Mouse (Mus musculus): Measurements from ENCODE around the gene Kdf1. TPM values are rescaled to one million over a fixed set of nuclear protein-coding genes. Genes with fewer than 3 reads are reported as not detected.
A peak's percentile ranks its signal among the peaks of the same experiment; 100 is the strongest.
"Not testable (repeated sequence)": the region's sequence is repeated elsewhere in the genome, so short reads cannot be mapped to it uniquely, and the experiment has no call there.

Kdf1 gene
- total and polyA plus RNA-seq, 2 experiments = 1.7 to 7.4 TPM

GRCm38 (mm10) chr4:133506573-133506972 is 12.2 kb upstream of the Kdf1 start:
- TF ChIP-seq POLR2A (IDR thresholded peaks at IDR 0.05; ENCODE audit: extremely low read depth, insufficient read depth, low read length) (no peak), CTCF (IDR thresholded peaks at IDR 0.05; ENCODE audit: low read depth, low read length) (no peak)
- DNase-seq (ENCODE audit: extremely low read depth, low read depth, low spot score) = no peak
- Histone ChIP-seq H3K27ac (replicated peaks; ENCODE audit: insufficient read depth, low read depth, low read length) (no peak overlapping the region), H3K27me3 (ENCODE audit: control insufficient read depth, insufficient read depth, low read length) (no peaks in the 10 kb centered on the region), H3K4me3 (ENCODE audit: insufficient read depth, low read depth, low read length) (no peak overlapping the region), H3K79me2 (ENCODE audit: control insufficient read depth, insufficient read depth, low read length) (no peaks in the 10 kb centered on the region), H3K36me3 (ENCODE audit: control insufficient read depth, insufficient read depth, low read length) (no peaks in the 10 kb centered on the region), H3K9ac (ENCODE audit: low read depth, low read length) (no peak overlapping the region), H3K4me1 (ENCODE audit: control insufficient read depth, insufficient read depth, low read length) (no peaks in the 10 kb centered on the region)
- 76% methylated on average over 5 of the region's 5 CpGs for WGBS

DNA sequence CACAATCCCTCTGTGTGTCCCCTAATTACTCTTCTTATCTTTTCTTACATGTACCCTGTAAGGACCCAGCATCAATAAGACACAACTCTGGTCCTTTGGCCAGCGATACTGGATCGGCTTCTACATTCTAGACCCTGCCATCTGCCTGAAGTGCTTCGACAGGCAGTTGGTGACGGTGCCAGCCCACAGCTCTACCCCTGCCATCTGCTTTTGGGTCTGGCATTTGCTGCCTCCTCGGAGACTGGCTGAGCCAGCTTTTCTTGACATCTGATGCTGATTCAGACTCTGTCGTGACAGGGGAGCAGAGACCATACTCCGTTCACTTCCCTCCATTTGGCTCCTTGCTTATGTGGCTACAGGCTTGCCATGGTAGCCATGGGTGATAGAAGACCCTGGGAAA is 9.8 kb upstream of the Kdf1 start:
- no peak for TF ChIP-seq CTCF (IDR thresholded peaks at IDR 0.05; ENCODE audit: low read depth, low read length)
- no peak for TF ChIP-seq POLR2A (IDR thresholded peaks at IDR 0.05; ENCODE audit: extremely low read depth, insufficient read depth, low read length)
- Histone ChIP-seq H3K27me3 (ENCODE audit: control insufficient read depth, insufficient read depth, low read length) (no peaks in the 10 kb centered on the region), H3K4me3 (ENCODE audit: insufficient read depth, low read depth, low read length) (no peak overlapping the region), H3K4me1 (ENCODE audit: control insufficient read depth, insufficient read depth, low read length) (no peaks in the 10 kb centered on the region; the same call in 1 of the 2 replicates), H3K9ac (ENCODE audit: low read depth, low read length) (no peak overlapping the region), H3K79me2 (ENCODE audit: control insufficient read depth, insufficient read depth, low read length) (no peaks in the 10 kb centered on the region), H3K27ac (replicated peaks; ENCODE audit: insufficient read depth, low read depth, low read length) (no peak overlapping the region), H3K36me3 (ENCODE audit: control insufficient read depth, insufficient read depth, low read length) (no peaks in the 10 kb centered on the region)
- DNase-seq (ENCODE audit: extremely low read depth, low read depth, low spot score) = no peak
- WGBS = 92% methylated on average over 7 of the region's 7 CpGs

- H3K27me3 ChIP-seq (ENCODE audit: control insufficient read depth, insufficient read depth, low read length) = no peaks in the 10 kb centered on the region
- 84% methylated on average over 5 of the region's 5 CpGs for WGBS
- no peak overlapping the region for H3K27ac ChIP-seq (replicated peaks; ENCODE audit: insufficient read depth, low read depth, low read length)
- TF ChIP-seq POLR2A (IDR thresholded peaks at IDR 0.05; ENCODE audit: extremely low read depth, insufficient read depth, low read length) (no peak), CTCF (IDR thresholded peaks at IDR 0.05; ENCODE audit: low read depth, low read length) (no peak)
- H3K4me1 ChIP-seq (ENCODE audit: control insufficient read depth, insufficient read depth, low read length) = no peaks in the 10 kb centered on the region; the same call in 1 of the 2 replicates
- no peak for DNase-seq (ENCODE audit: extremely low read depth, low read depth, low spot score)
- no peak overlapping the region for H3K4me3 ChIP-seq (ENCODE audit: insufficient read depth, low read depth, low read length)
- H3K79me2 ChIP-seq (ENCODE audit: control insufficient read depth, insufficient read depth, low read length) = no peaks in the 10 kb centered on the region
- H3K36me3 ChIP-seq (ENCODE audit: control insufficient read depth, insufficient read depth, low read length) = no peaks in the 10 kb centered on the region
- H3K9ac ChIP-seq (ENCODE audit: low read depth, low read length) = no peak overlapping the region
These were observed 7.7 kb upstream of the Kdf1 start for GRCm38 (mm10) chr4:133511050-133511449.

DNA sequence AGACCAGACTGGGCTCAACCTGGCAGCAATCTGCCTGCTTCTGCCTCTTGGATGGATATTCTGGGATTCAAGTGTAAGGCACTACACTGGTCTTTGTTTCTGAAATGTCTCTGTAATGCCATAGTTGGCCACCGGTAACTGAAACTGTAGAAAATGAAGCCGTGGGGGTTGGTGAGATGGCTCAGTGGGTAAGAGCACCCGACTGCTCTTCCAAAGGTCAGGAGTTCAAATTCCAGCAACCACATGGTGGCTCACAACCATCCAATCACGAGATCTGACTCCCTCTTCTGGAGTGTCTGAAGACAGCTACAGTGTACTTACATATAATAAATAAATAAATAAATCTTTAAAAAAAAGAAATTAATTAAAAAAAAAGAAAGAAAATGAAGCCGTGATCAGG is 6.3 kb upstream of the Kdf1 start:
- not testable (repeated sequence) for H3K4me3 ChIP-seq (ENCODE audit: insufficient read depth, low read depth, low read length); H3K79me2 ChIP-seq (ENCODE audit: control insufficient read depth, insufficient read depth, low read length); H3K4me1 ChIP-seq (ENCODE audit: control insufficient read depth, insufficient read depth, low read length); H3K9ac ChIP-seq (ENCODE audit: low read depth, low read length); H3K27me3 ChIP-seq (ENCODE audit: control insufficient read depth, insufficient read depth, low read length); H3K27ac ChIP-seq (replicated peaks; ENCODE audit: insufficient read depth, low read depth, low read length); H3K36me3 ChIP-seq (ENCODE audit: control insufficient read depth, insufficient read depth, low read length)
- WGBS = 17% methylated on average over 5 of the region's 5 CpGs
- DNase-seq (ENCODE audit: extremely low read depth, low read depth, low spot score) = peak; percentile 45

DNA sequence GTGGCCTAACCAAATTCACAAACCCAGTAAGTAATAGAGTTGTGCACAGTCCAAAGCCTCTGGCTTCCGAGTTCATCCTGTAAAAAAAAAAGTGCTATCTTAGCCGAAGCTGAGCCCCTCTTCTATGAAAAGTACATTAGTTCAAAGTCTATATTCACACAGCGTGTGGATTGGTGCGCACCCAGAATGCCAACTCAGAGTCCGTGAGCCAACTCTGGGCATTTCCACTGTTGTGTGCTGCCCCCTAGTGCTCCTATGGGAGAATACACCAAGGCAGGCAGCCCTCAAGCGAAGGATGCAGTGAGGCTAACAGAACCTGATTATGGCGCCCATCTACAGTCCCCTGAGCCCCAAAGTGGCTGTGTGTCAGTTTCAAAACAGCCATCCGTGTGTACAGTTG is 5.8 kb upstream of the Kdf1 start:
- Histone ChIP-seq H3K9ac (ENCODE audit: low read depth, low read length) (no peak overlapping the region), H3K4me1 (ENCODE audit: control insufficient read depth, insufficient read depth, low read length) (no peaks in the 10 kb centered on the region; the same call in 1 of the 2 replicates), H3K79me2 (ENCODE audit: control insufficient read depth, insufficient read depth, low read length) (no peaks in the 10 kb centered on the region), H3K36me3 (ENCODE audit: control insufficient read depth, insufficient read depth, low read length) (no peaks in the 10 kb centered on the region), H3K4me3 (ENCODE audit: insufficient read depth, low read depth, low read length) (no peak overlapping the region), H3K27ac (replicated peaks; ENCODE audit: insufficient read depth, low read depth, low read length) (no peak overlapping the region), H3K27me3 (ENCODE audit: control insufficient read depth, insufficient read depth, low read length) (no peaks in the 10 kb centered on the region)
- DNase-seq (ENCODE audit: extremely low read depth, low read depth, low spot score) = peak; percentile 63
- TF ChIP-seq POLR2A (IDR thresholded peaks at IDR 0.05; ENCODE audit: extremely low read depth, insufficient read depth, low read length) = no peak
- TF ChIP-seq CTCF (IDR thresholded peaks at IDR 0.05; ENCODE audit: low read depth, low read length) = peak; percentile 99
- 9% methylated on average over 8 of the region's 8 CpGs for WGBS

GRCm38 (mm10) chr4:133519369-133519665 is 554 bp downstream of the Kdf1 start:
- WGBS = 10% methylated on average over 25 of the region's 25 CpGs
- Histone ChIP-seq H3K36me3 (ENCODE audit: control insufficient read depth, insufficient read depth, low read length) (no peaks in the 10 kb centered on the region), H3K27ac (replicated peaks; ENCODE audit: insufficient read depth, low read depth, low read length) (no peak overlapping the region), H3K4me1 (ENCODE audit: control insufficient read depth, insufficient read depth, low read length) (no peaks in the 10 kb centered on the region), H3K9ac (ENCODE audit: low read depth, low read length) (peak overlapping the region; percentile 84), H3K4me3 (ENCODE audit: insufficient read depth, low read depth, low read length) (peak overlapping the region; percentile 63), H3K79me2 (ENCODE audit: control insufficient read depth, insufficient read depth, low read length) (no peaks in the 10 kb centered on the region), H3K27me3 (ENCODE audit: control insufficient read depth, insufficient read depth, low read length) (no peaks in the 10 kb centered on the region)
- TF ChIP-seq CTCF (IDR thresholded peaks at IDR 0.05; ENCODE audit: low read depth, low read length) = no peak
- no peak for TF ChIP-seq POLR2A (IDR thresholded peaks at IDR 0.05; ENCODE audit: extremely low read depth, insufficient read depth, low read length)
- no peak for DNase-seq (ENCODE audit: extremely low read depth, low read depth, low spot score)

Measured in liver, adult 2 months (tissue).